Mouse (Mus musculus): ENCODE measurements around the gene Cdc123. TPM values are rescaled to one million over a fixed set of nuclear protein-coding genes. Genes with fewer than 3 reads are reported as not detected.

Gene Cdc123
- polyA plus RNA-seq, 1 experiment from 2014 or later = 147 TPM

GRCm38 (mm10) chr2:5867681-5868080 lies 22.7 kb upstream of the Cdc123 start:
- H3K36me3 ChIP-seq (ENCODE audit: insufficient read depth, low read length) = peaks cover 19% of the 10 kb centered on the region

GRCm38 (mm10) chr2:5862834-5863233 lies 17.9 kb upstream of the Cdc123 start, which contains the start of gene Gm13199:
TSS of gene Gm13199 (minus strand) at chr2:5862934.
- WGBS = 86% methylated on average over 3 of the region's 3 CpGs
- Histone ChIP-seq H3K4me1 (ENCODE audit: insufficient read depth, low read depth, low read length) (no peaks in the 10 kb centered on the region), H3K4me2 (replicated peaks; ENCODE audit: low read depth, low read length) (no peak within 1 kb of the TSS), H3K4me3 (ENCODE audit: low read depth, low read length) (no peak within 1 kb of the TSS), H3K27ac (ENCODE audit: low read length) (no peak within 1 kb of the TSS), H3K27me3 (replicated peaks; ENCODE audit: insufficient read depth, low read length) (no peaks in the 10 kb centered on the region), H3K9me3 (ENCODE audit: low read length) (no peaks in the 10 kb centered on the region), H3K9ac (replicated peaks; ENCODE audit: low read depth) (no peak within 1 kb of the TSS), H3K36me3 (ENCODE audit: insufficient read depth, low read length) (peaks cover 18% of the 10 kb centered on the region; the same call in 1 of the 2 replicates)
- no peak for DNase-seq (ENCODE audit: low spot score)
- TF ChIP-seq EP300 (IDR thresholded peaks at IDR 0.05) = no peak
- TF ChIP-seq CTCF (IDR thresholded peaks at IDR 0.05) = no peak
- ATAC-seq = no peak

More at GRCm38 (mm10) chr2:5867681-5868080, 22.7 kb upstream of the Cdc123 start:
- TF ChIP-seq EP300 (IDR thresholded peaks at IDR 0.05) (no peak), CTCF (IDR thresholded peaks at IDR 0.05) (no peak)
- Histone ChIP-seq H3K9ac (replicated peaks; ENCODE audit: low read depth) (no peak overlapping the region), H3K9me3 (ENCODE audit: low read length) (no peaks in the 10 kb centered on the region), H3K4me2 (replicated peaks; ENCODE audit: low read depth, low read length) (no peak overlapping the region), H3K27me3 (replicated peaks; ENCODE audit: insufficient read depth, low read length) (no peaks in the 10 kb centered on the region), H3K27ac (ENCODE audit: low read length) (no peak overlapping the region), H3K4me1 (ENCODE audit: insufficient read depth, low read depth, low read length) (no peaks in the 10 kb centered on the region), H3K4me3 (ENCODE audit: low read depth, low read length) (no peak overlapping the region)
- DNase-seq (ENCODE audit: low spot score) = no peak
- 78% methylated on average over 2 of the region's 2 CpGs for WGBS
- ATAC-seq = no peak

GRCm38 (mm10) chr2:5851866-5852265 lies 6.9 kb upstream of the Cdc123 start:
- H3K9ac ChIP-seq (replicated peaks; ENCODE audit: low read depth) = no peak overlapping the region
- ATAC-seq = no peak
- no peak for DNase-seq (ENCODE audit: low spot score)
- H3K4me1 ChIP-seq (ENCODE audit: insufficient read depth, low read depth, low read length) = no peaks in the 10 kb centered on the region
- 74% methylated on average over 5 of the region's 5 CpGs for WGBS
- no peaks in the 10 kb centered on the region for H3K9me3 ChIP-seq (ENCODE audit: low read length)
- H3K27me3 ChIP-seq (replicated peaks; ENCODE audit: insufficient read depth, low read length) = no peaks in the 10 kb centered on the region
- no peak overlapping the region for H3K4me2 ChIP-seq (replicated peaks; ENCODE audit: low read depth, low read length)
- H3K27ac ChIP-seq (ENCODE audit: low read length) = no peak overlapping the region
- H3K36me3 ChIP-seq (ENCODE audit: insufficient read depth, low read length) = no peaks in the 10 kb centered on the region
- TF ChIP-seq CTCF (IDR thresholded peaks at IDR 0.05) = no peak
- no peak for TF ChIP-seq EP300 (IDR thresholded peaks at IDR 0.05)
- H3K4me3 ChIP-seq (ENCODE audit: low read depth, low read length) = no peak overlapping the region

- 73% methylated on average over 9 of the region's 9 CpGs for WGBS
- H3K4me2 ChIP-seq (replicated peaks; ENCODE audit: low read depth, low read length) = no peak overlapping the region
- 0 out of 2 replicates have a peak, but pooled peaks have one; percentile 28 for ATAC-seq
These were observed 6.2 kb upstream of the Cdc123 start for GRCm38 (mm10) chr2:5851116-5851515.

GRCm38 (mm10) chr2:5845826-5846225 lies 862 bp upstream of the Cdc123 start:
- DNase-seq (ENCODE audit: low spot score) (no peak), ATAC-seq (no peak)
- Histone ChIP-seq H3K9ac (replicated peaks; ENCODE audit: low read depth) (peak overlapping the region; percentile 77), H3K4me3 (ENCODE audit: low read depth, low read length) (peak overlapping the region; percentile 82), H3K4me1 (ENCODE audit: insufficient read depth, low read depth, low read length) (peaks cover 2% of the 10 kb centered on the region; the same call in 1 of the 2 replicates), H3K27me3 (replicated peaks; ENCODE audit: insufficient read depth, low read length) (no peaks in the 10 kb centered on the region), H3K4me2 (replicated peaks; ENCODE audit: low read depth, low read length) (peak overlapping the region; percentile 68), H3K27ac (ENCODE audit: low read length) (peak overlapping the region; percentile 89; the same call in 1 of the 2 replicates), H3K36me3 (ENCODE audit: insufficient read depth, low read length) (peaks cover 5% of the 10 kb centered on the region; the same call in 1 of the 2 replicates), H3K9me3 (ENCODE audit: low read length) (no peaks in the 10 kb centered on the region)
- 11% methylated on average over 4 of the region's 4 CpGs for WGBS
- TF ChIP-seq CTCF (IDR thresholded peaks at IDR 0.05) (no peak), EP300 (IDR thresholded peaks at IDR 0.05) (no peak)

More at GRCm38 (mm10) chr2:5851116-5851515, 6.2 kb upstream of the Cdc123 start:
- TF ChIP-seq CTCF (IDR thresholded peaks at IDR 0.05) (no peak), EP300 (IDR thresholded peaks at IDR 0.05) (no peak)
- Histone ChIP-seq H3K9ac (replicated peaks; ENCODE audit: low read depth) (no peak overlapping the region), H3K27ac (ENCODE audit: low read length) (no peak overlapping the region), H3K27me3 (replicated peaks; ENCODE audit: insufficient read depth, low read length) (no peaks in the 10 kb centered on the region), H3K4me3 (ENCODE audit: low read depth, low read length) (no peak overlapping the region), H3K36me3 (ENCODE audit: insufficient read depth, low read length) (no peaks in the 10 kb centered on the region), H3K9me3 (ENCODE audit: low read length) (no peaks in the 10 kb centered on the region), H3K4me1 (ENCODE audit: insufficient read depth, low read depth, low read length) (peaks cover 2% of the 10 kb centered on the region; the same call in 1 of the 2 replicates)
- DNase-seq (ENCODE audit: low spot score) = peak; percentile 25

- H3K9ac ChIP-seq (replicated peaks; ENCODE audit: low read depth) = peak overlapping the region; percentile 77
- H3K36me3 ChIP-seq (ENCODE audit: insufficient read depth, low read length) = peaks cover 19% of the 10 kb centered on the region
- 2% methylated on average over 23 of the region's 23 CpGs for WGBS
- no peak for TF ChIP-seq EP300 (IDR thresholded peaks at IDR 0.05)
- no peak for TF ChIP-seq CTCF (IDR thresholded peaks at IDR 0.05)
- H3K9me3 ChIP-seq (ENCODE audit: low read length) = no peaks in the 10 kb centered on the region
- peak overlapping the region; percentile 82 for H3K4me3 ChIP-seq (ENCODE audit: low read depth, low read length)
- peak overlapping the region; percentile 89 for H3K27ac ChIP-seq (ENCODE audit: low read length)
- DNase-seq (ENCODE audit: low spot score) = no peak
- ATAC-seq = peak; percentile 17
- H3K4me1 ChIP-seq (ENCODE audit: insufficient read depth, low read depth, low read length) = peaks cover 2% of the 10 kb centered on the region; the same call in 1 of the 2 replicates
- H3K4me2 ChIP-seq (replicated peaks; ENCODE audit: low read depth, low read length) = peak overlapping the region; percentile 66
- no peaks in the 10 kb centered on the region for H3K27me3 ChIP-seq (replicated peaks; ENCODE audit: insufficient read depth, low read length)
These were observed 637 bp downstream of the Cdc123 start for GRCm38 (mm10) chr2:5844181-5844872.

All from lung, postnatal 0 days (tissue).